Mouse (Mus musculus) hindbrain, embryonic 16.5 days (tissue): ENCODE data around the gene Pip5k1c. TPM values are rescaled to one million over a fixed set of nuclear protein-coding genes. Genes with fewer than 3 reads are reported as not detected.
A peak's percentile ranks its signal among the peaks of the same experiment; 100 is the strongest.

ENCODE experiments used
- ATAC-seq: fragments of 200-750 bp; cut with Nextera tagmentation; 2 replicates; pipeline ENCODE4 v1.8.0; 2017; ENCODE audit warnings: moderate TSS enrichment, moderate library complexity
- H3K27ac ChIP-seq: fragments of 300-500 bp; sonication (generic); 2 replicates; pipeline ENCODE4 v1.5.1; 2014; ENCODE audit warnings: low read depth, mild to moderate bottlenecking, control low read depth, low read length, moderate library complexity
- H3K27me3 ChIP-seq: fragments of 300-500 bp; sonication (generic); replicated peaks from 2 replicates; pipeline ENCODE4 v1.6.1; 2014; ENCODE audit warnings: low read length; ENCODE audit not compliant: control insufficient read depth, insufficient read depth
- H3K36me3 ChIP-seq: fragments of 300-500 bp; sonication (generic); 2 replicates; pipeline ENCODE4 v1.6.1; 2014; ENCODE audit warnings: mild to moderate bottlenecking, low read length, moderate library complexity, mixed read lengths; ENCODE audit not compliant: control insufficient read depth, insufficient read depth
- H3K4me1 ChIP-seq: fragments of 300-500 bp; sonication (generic); 2 replicates; pipeline ENCODE4 v1.6.1; 2014; ENCODE audit warnings: low read depth, low read length; ENCODE audit not compliant: control insufficient read depth, insufficient read depth
- H3K4me2 ChIP-seq: fragments of 300-500 bp; sonication (generic); 2 replicates; pipeline ENCODE4 v1.6.1; 2014; ENCODE audit warnings: mild to moderate bottlenecking, low read length, control low read depth, moderate library complexity
- H3K4me3 ChIP-seq: fragments of 300-500 bp; sonication (generic); 2 replicates; pipeline ENCODE4 v1.5.1; 2014; ENCODE audit warnings: mild to moderate bottlenecking, low read length, control low read depth, moderate library complexity
- H3K9ac ChIP-seq: fragments of 300-500 bp; sonication (generic); 2 replicates; pipeline ENCODE4 v1.6.1; 2014; ENCODE audit warnings: low read depth, mild to moderate bottlenecking, control low read depth, low read length, moderate library complexity
- H3K9me3 ChIP-seq: fragments of 300-500 bp; sonication (generic); 2 replicates; pipeline ENCODE4 v1.6.1; 2014; ENCODE audit warnings: mild to moderate bottlenecking, low read length, moderate library complexity; ENCODE audit not compliant: control insufficient read depth
- WGBS: fragments of 180-500 bp; shearing (Covaris S2); extraction: QIAGEN DNeasy Blood & Tissue Kit; methylation state at CpG from one replicate; pipeline ENCODE4 v1.1.7; 2014; 5-methylcytosine and 5-hydroxymethylcytosine counted together
- polyA plus RNA-seq: library from polyadenylated mRNA; unstranded; fragments of >200 nt; fragmentation: Nextera tagmentation; extraction: Ambion mirVana; gene quantifications from 2 replicates; pipeline ENCODE4 v1.2.1, GENCODE M21; 2015

Gene Pip5k1c
- polyA plus RNA-seq, 1 experiment from 2014 or later: 128 TPM

GRCm38 (mm10) chr10:81317273-81317672, 24.5 kb downstream of the Pip5k1c start:
- no peak for ATAC-seq
- Histone ChIP-seq H3K4me3 (no peak overlapping the region), H3K27me3 (no peaks in the 10 kb centered on the region), H3K4me2 (peak overlapping the region; percentile 2; the same call in 1 of the 2 replicates), H3K4me1 (peaks cover 19% of the 10 kb centered on the region), H3K27ac (no peak overlapping the region), H3K9ac (no peak overlapping the region), H3K36me3 (peaks cover 45% of the 10 kb centered on the region), H3K9me3 (no peaks in the 10 kb centered on the region)
- 18% methylated on average over 20 of the region's 20 CpGs for WGBS

GRCm38 (mm10) chr10:81318589-81319329, 26.0 kb downstream of the Pip5k1c start:
- Histone ChIP-seq H3K36me3 (peaks cover 47% of the 10 kb centered on the region), H3K4me2 (no peak overlapping the region; the same call in 1 of the 2 replicates), H3K9me3 (no peaks in the 10 kb centered on the region), H3K27me3 (no peaks in the 10 kb centered on the region), H3K4me3 (no peak overlapping the region), H3K4me1 (peaks cover 22% of the 10 kb centered on the region), H3K27ac (no peak overlapping the region), H3K9ac (no peak overlapping the region; the same call in none of the 2 replicates)
- WGBS: 89% methylated on average over 13 of the region's 13 CpGs
- ATAC-seq: no peak

GRCm38 (mm10) chr10:81319330-81319699, 26.6 kb downstream of the Pip5k1c start:
- H3K27me3 ChIP-seq: no peaks in the 10 kb centered on the region
- H3K36me3 ChIP-seq: peaks cover 48% of the 10 kb centered on the region
- peaks cover 22% of the 10 kb centered on the region for H3K4me1 ChIP-seq
- WGBS: 38% methylated on average over 8 of the region's 8 CpGs
- H3K4me3 ChIP-seq: peak overlapping the region; percentile 94
- no peaks in the 10 kb centered on the region for H3K9me3 ChIP-seq
- H3K9ac ChIP-seq: peak overlapping the region; percentile 51; the same call in 1 of the 2 replicates
- H3K27ac ChIP-seq: peak overlapping the region; percentile 93
- no peak for ATAC-seq
- H3K4me2 ChIP-seq: peak overlapping the region; percentile 65

GRCm38 (mm10) chr10:81319741-81320549, 27.2 kb downstream of the Pip5k1c start:
- Histone ChIP-seq H3K4me3 (peak overlapping the region; percentile 94), H3K9me3 (no peaks in the 10 kb centered on the region), H3K4me2 (peak overlapping the region; percentile 65), H3K36me3 (peaks cover 48% of the 10 kb centered on the region), H3K27me3 (no peaks in the 10 kb centered on the region), H3K27ac (peak overlapping the region; percentile 93), H3K9ac (peak overlapping the region; percentile 51), H3K4me1 (peaks cover 22% of the 10 kb centered on the region)
- ATAC-seq: peak; percentile 2
- 1% methylated on average over 38 of the region's 38 CpGs for WGBS

- no peaks in the 10 kb centered on the region for H3K27me3 ChIP-seq
- WGBS: under 1% methylated on average over 64 of the region's 68 CpGs
- peaks cover 54% of the 10 kb centered on the region for H3K36me3 ChIP-seq
- H3K9me3 ChIP-seq: no peaks in the 10 kb centered on the region
- peak within 1 kb of the TSS; percentile 89 for H3K9ac ChIP-seq
- H3K4me1 ChIP-seq: peaks cover 22% of the 10 kb centered on the region
- H3K27ac ChIP-seq: peak within 1 kb of the TSS; percentile 93
- H3K4me3 ChIP-seq: peak within 1 kb of the TSS; percentile 94
- H3K4me2 ChIP-seq: peak within 1 kb of the TSS; percentile 90
- peak; percentile 95 for ATAC-seq
These were observed 28.0 kb downstream of the Pip5k1c start, which contains the start of gene Cactin for GRCm38 (mm10) chr10:81320550-81321347. Gene Cactin (plus strand): TSS chr10:81321103.

- Histone ChIP-seq H3K27me3 (no peaks in the 10 kb centered on the region), H3K9ac (peak overlapping the region; percentile 89), H3K4me3 (peak overlapping the region; percentile 94), H3K27ac (peak overlapping the region; percentile 93), H3K4me1 (peaks cover 22% of the 10 kb centered on the region), H3K4me2 (peak overlapping the region; percentile 90), H3K9me3 (no peaks in the 10 kb centered on the region), H3K36me3 (peaks cover 54% of the 10 kb centered on the region)
- WGBS: 3% methylated on average over 17 of the region's 20 CpGs
- ATAC-seq: no peak
These were observed 28.7 kb downstream of the Pip5k1c start for GRCm38 (mm10) chr10:81321436-81321835.

- H3K27ac ChIP-seq: no peak overlapping the region
- no peak for ATAC-seq
These were observed 29.7 kb downstream of the Pip5k1c start for GRCm38 (mm10) chr10:81322444-81322843.

GRCm38 (mm10) chr10:81323141-81323775, 30.5 kb downstream of the Pip5k1c start:
- H3K36me3 ChIP-seq: peaks cover 50% of the 10 kb centered on the region
- ATAC-seq: no peak

More at GRCm38 (mm10) chr10:81322444-81322843, 29.7 kb downstream of the Pip5k1c start:
- Histone ChIP-seq H3K9ac (no peak overlapping the region), H3K4me2 (no peak overlapping the region), H3K9me3 (no peaks in the 10 kb centered on the region), H3K4me1 (peaks cover 22% of the 10 kb centered on the region), H3K27me3 (no peaks in the 10 kb centered on the region), H3K36me3 (peaks cover 56% of the 10 kb centered on the region), H3K4me3 (no peak overlapping the region)
- WGBS: 92% methylated on average over 27 of the region's 27 CpGs

More at GRCm38 (mm10) chr10:81323141-81323775, 30.5 kb downstream of the Pip5k1c start:
- Histone ChIP-seq H3K27me3 (no peaks in the 10 kb centered on the region), H3K4me1 (peaks cover 22% of the 10 kb centered on the region), H3K9ac (no peak overlapping the region), H3K4me3 (no peak overlapping the region), H3K4me2 (no peak overlapping the region), H3K9me3 (no peaks in the 10 kb centered on the region), H3K27ac (no peak overlapping the region)
- WGBS: 96% methylated on average over 23 of the region's 23 CpGs
